Mouse (Mus musculus) intestine, embryonic 16.5 days (tissue): ENCODE results near the gene Cabs1. TPM values are rescaled to one million over a fixed set of nuclear protein-coding genes. Genes with fewer than 3 reads are reported as not detected.

Experiments
- polyA plus RNA-seq: library from polyadenylated mRNA; unstranded; fragments of >200 nt; fragmentation: Nextera tagmentation; extraction: Ambion mirVana; gene quantifications from 2 replicates; pipeline ENCODE4 v1.2.1, GENCODE M21; 2015

Cabs1 gene
- polyA plus RNA-seq, 1 experiment from 2014 or later, result not detected

Other genes with a start within 250 kb of the Cabs1 start
- gene Csn1s2a, start 204.9 kb upstream of the Cabs1 start, polyA plus RNA-seq, result not detected in 2 replicates
- not detected in 2 replicates for gene Csn1s2b, start 171.4 kb upstream of the Cabs1 start, polyA plus RNA-seq
- gene Prr27, start 153.8 kb upstream of the Cabs1 start, polyA plus RNA-seq, result not detected in 2 replicates
- gene Odam, start 94.4 kb upstream of the Cabs1 start, polyA plus RNA-seq, result not detected in 2 replicates
- gene Csn3, start 53.9 kb upstream of the Cabs1 start, polyA plus RNA-seq, result 0.22 TPM in 1 of 2 replicates, not detected in the other
- not detected in 2 replicates for gene 2310003L06Rik, start 10.0 kb upstream of the Cabs1 start, polyA plus RNA-seq
- not detected in 2 replicates for gene Gm28434, start 9.9 kb upstream of the Cabs1 start, polyA plus RNA-seq
- not detected in 2 replicates for gene Smr3a, start 23.1 kb downstream of the Cabs1 start, polyA plus RNA-seq
- not detected in 2 replicates for gene Smr2, start 107.1 kb downstream of the Cabs1 start, polyA plus RNA-seq
- gene Gm11116, start 132.1 kb downstream of the Cabs1 start, polyA plus RNA-seq, result not detected in 2 replicates
- not detected in 2 replicates for gene Gm11115, start 174.7 kb downstream of the Cabs1 start, polyA plus RNA-seq